Mouse (Mus musculus): ENCODE measurements around the gene Rbm47. TPM values are rescaled to one million over a fixed set of nuclear protein-coding genes. Genes with fewer than 3 reads are reported as not detected.

Gene Rbm47
- polyA plus RNA-seq, 1 experiment, result 0.05 TPM

- Histone ChIP-seq H3K36me3 (ENCODE audit: control insufficient read depth) (no peaks in the 10 kb centered on the region), H3K4me3 (replicated peaks) (peak overlapping the region; percentile 40), H3K4me1 (ENCODE audit: control insufficient read depth) (no peaks in the 10 kb centered on the region; the same call in 1 of the 2 replicates), H3K27me3 (ENCODE audit: control insufficient read depth) (no peaks in the 10 kb centered on the region), H3K9me3 (ENCODE audit: control insufficient read depth, low read length) (no peaks in the 10 kb centered on the region)
- TF ChIP-seq GATA1 (IDR thresholded peaks at IDR 0.05; ENCODE audit: low read length), result no peak
- TF ChIP-seq TAL1 (IDR thresholded peaks at IDR 0.05; ENCODE audit: low read length), result no peak
Measured at GRCm38 (mm10) chr5:66079358-66080179, 93.3 kb downstream of the Rbm47 start.

GRCm38 (mm10) chr5:66078491-66079012 is 94.4 kb downstream of the Rbm47 start:
- no peaks in the 10 kb centered on the region for H3K27me3 ChIP-seq (ENCODE audit: control insufficient read depth)
- no peaks in the 10 kb centered on the region for H3K36me3 ChIP-seq (ENCODE audit: control insufficient read depth)
- H3K4me3 ChIP-seq (replicated peaks), result no peak overlapping the region

GRCm38 (mm10) chr5:66077416-66077815 is 95.5 kb downstream of the Rbm47 start:
- TF ChIP-seq TAL1 (IDR thresholded peaks at IDR 0.05; ENCODE audit: low read length), result no peak
- no peak for TF ChIP-seq GATA1 (IDR thresholded peaks at IDR 0.05; ENCODE audit: low read length)
- no peaks in the 10 kb centered on the region; the same call in 1 of the 2 replicates for H3K4me1 ChIP-seq (ENCODE audit: control insufficient read depth)
- H3K4me3 ChIP-seq (replicated peaks), result no peak overlapping the region
- H3K27me3 ChIP-seq (ENCODE audit: control insufficient read depth), result no peaks in the 10 kb centered on the region
- no peaks in the 10 kb centered on the region for H3K36me3 ChIP-seq (ENCODE audit: control insufficient read depth)
- no peaks in the 10 kb centered on the region for H3K9me3 ChIP-seq (ENCODE audit: control insufficient read depth, low read length)

More at GRCm38 (mm10) chr5:66078491-66079012, 94.4 kb downstream of the Rbm47 start:
- Histone ChIP-seq H3K4me1 (ENCODE audit: control insufficient read depth) (no peaks in the 10 kb centered on the region; the same call in 1 of the 2 replicates), H3K9me3 (ENCODE audit: control insufficient read depth, low read length) (no peaks in the 10 kb centered on the region)
- no peak for TF ChIP-seq TAL1 (IDR thresholded peaks at IDR 0.05; ENCODE audit: low read length)
- no peak for TF ChIP-seq GATA1 (IDR thresholded peaks at IDR 0.05; ENCODE audit: low read length)

GRCm38 (mm10) chr5:66076685-66077301 is 96.1 kb downstream of the Rbm47 start:
- H3K36me3 ChIP-seq (ENCODE audit: control insufficient read depth), result no peaks in the 10 kb centered on the region
- H3K9me3 ChIP-seq (ENCODE audit: control insufficient read depth, low read length), result no peaks in the 10 kb centered on the region
- TF ChIP-seq TAL1 (IDR thresholded peaks at IDR 0.05; ENCODE audit: low read length) (no peak), GATA1 (IDR thresholded peaks at IDR 0.05; ENCODE audit: low read length) (no peak)
- H3K4me1 ChIP-seq (ENCODE audit: control insufficient read depth), result no peaks in the 10 kb centered on the region; the same call in 1 of the 2 replicates
- H3K27me3 ChIP-seq (ENCODE audit: control insufficient read depth), result no peaks in the 10 kb centered on the region
- no peak overlapping the region for H3K4me3 ChIP-seq (replicated peaks)

GRCm38 (mm10) chr5:66075906-66076305 is 97.0 kb downstream of the Rbm47 start:
- no peak for TF ChIP-seq GATA1 (IDR thresholded peaks at IDR 0.05; ENCODE audit: low read length)
- no peak for TF ChIP-seq TAL1 (IDR thresholded peaks at IDR 0.05; ENCODE audit: low read length)

GRCm38 (mm10) chr5:66075032-66075488 is 97.9 kb downstream of the Rbm47 start:
- Histone ChIP-seq H3K4me3 (replicated peaks) (no peak overlapping the region), H3K27me3 (ENCODE audit: control insufficient read depth) (no peaks in the 10 kb centered on the region), H3K4me1 (ENCODE audit: control insufficient read depth) (no peaks in the 10 kb centered on the region; the same call in 1 of the 2 replicates), H3K36me3 (ENCODE audit: control insufficient read depth) (no peaks in the 10 kb centered on the region), H3K9me3 (ENCODE audit: control insufficient read depth, low read length) (no peaks in the 10 kb centered on the region)
- TF ChIP-seq TAL1 (IDR thresholded peaks at IDR 0.05; ENCODE audit: low read length) (no peak), GATA1 (IDR thresholded peaks at IDR 0.05; ENCODE audit: low read length) (no peak)

More at GRCm38 (mm10) chr5:66075906-66076305, 97.0 kb downstream of the Rbm47 start:
- H3K27me3 ChIP-seq (ENCODE audit: control insufficient read depth), result no peaks in the 10 kb centered on the region
- no peaks in the 10 kb centered on the region for H3K36me3 ChIP-seq (ENCODE audit: control insufficient read depth)
- no peaks in the 10 kb centered on the region for H3K9me3 ChIP-seq (ENCODE audit: control insufficient read depth, low read length)
- H3K4me3 ChIP-seq (replicated peaks), result no peak overlapping the region
- H3K4me1 ChIP-seq (ENCODE audit: control insufficient read depth), result no peaks in the 10 kb centered on the region; the same call in 1 of the 2 replicates

- Histone ChIP-seq H3K36me3 (ENCODE audit: control insufficient read depth) (no peaks in the 10 kb centered on the region), H3K4me1 (ENCODE audit: control insufficient read depth) (peaks cover 4% of the 10 kb centered on the region), H3K9me3 (ENCODE audit: control insufficient read depth, low read length) (no peaks in the 10 kb centered on the region), H3K4me3 (replicated peaks) (no peak overlapping the region), H3K27me3 (ENCODE audit: control insufficient read depth) (peaks cover 4% of the 10 kb centered on the region; the same call in 1 of the 2 replicates)
- TF ChIP-seq TAL1 (IDR thresholded peaks at IDR 0.05; ENCODE audit: low read length) (no peak), GATA1 (IDR thresholded peaks at IDR 0.05; ENCODE audit: low read length) (no peak)
Measured at GRCm38 (mm10) chr5:66074235-66074634, 98.7 kb downstream of the Rbm47 start.

- H3K4me1 ChIP-seq (ENCODE audit: control insufficient read depth), result peaks cover 4% of the 10 kb centered on the region
- TF ChIP-seq TAL1 (IDR thresholded peaks at IDR 0.05; ENCODE audit: low read length), result no peak
- no peak for TF ChIP-seq GATA1 (IDR thresholded peaks at IDR 0.05; ENCODE audit: low read length)
Measured at GRCm38 (mm10) chr5:66073604-66074164, 99.2 kb downstream of the Rbm47 start.

More at GRCm38 (mm10) chr5:66073604-66074164, 99.2 kb downstream of the Rbm47 start:
- Histone ChIP-seq H3K36me3 (ENCODE audit: control insufficient read depth) (no peaks in the 10 kb centered on the region), H3K4me3 (replicated peaks) (no peak overlapping the region), H3K9me3 (ENCODE audit: control insufficient read depth, low read length) (no peaks in the 10 kb centered on the region), H3K27me3 (ENCODE audit: control insufficient read depth) (peaks cover 4% of the 10 kb centered on the region; the same call in 1 of the 2 replicates)
